Mouse (Mus musculus) yolk sac, embryonic 10.5 days (tissue): ENCODE data around the gene Ufsp1.
A peak's percentile ranks its signal among the peaks of the same experiment; 100 is the strongest.
"Not testable (repeated sequence)": the region's sequence is repeated elsewhere in the genome, so short reads cannot be mapped to it uniquely, and the experiment has no call there.

Experiments
- DNase-seq: peaks from one replicate; pipeline ENCODE4 v3.0.0-alpha.2; 2017; ENCODE audit warnings: low spot score

Ufsp1 gene

GRCm38 (mm10) chr5:137293839-137294743 is at the start of gene Ufsp1:
Gene Ufsp1, plus strand, starts transcription at chr5:137294629.
- DNase-seq, result peak; percentile 95

GRCm38 (mm10) chr5:137263897-137264720 is 30.3 kb upstream of the Ufsp1 start:
- no peak for DNase-seq

DNA sequence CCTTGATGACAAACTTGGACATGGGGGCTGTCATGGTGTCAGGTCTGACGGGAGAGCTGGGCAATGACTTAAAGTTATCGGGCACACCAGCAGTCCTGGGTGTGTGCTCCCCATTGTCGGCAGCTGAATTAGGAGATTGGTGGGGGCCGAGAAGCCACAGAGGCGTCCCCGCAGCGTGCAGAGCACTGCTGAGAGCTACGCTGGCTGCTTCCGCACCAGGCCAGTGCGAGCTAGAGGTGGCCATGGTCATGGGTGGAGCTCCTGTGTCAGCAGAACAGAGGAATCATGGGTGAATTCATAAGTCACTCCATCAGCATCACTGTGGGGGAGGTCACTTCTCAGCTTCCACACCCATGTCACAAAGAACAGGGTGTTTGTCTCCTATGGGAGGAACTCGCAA is 29.6 kb upstream of the Ufsp1 start:
- DNase-seq, result no peak

DNA sequence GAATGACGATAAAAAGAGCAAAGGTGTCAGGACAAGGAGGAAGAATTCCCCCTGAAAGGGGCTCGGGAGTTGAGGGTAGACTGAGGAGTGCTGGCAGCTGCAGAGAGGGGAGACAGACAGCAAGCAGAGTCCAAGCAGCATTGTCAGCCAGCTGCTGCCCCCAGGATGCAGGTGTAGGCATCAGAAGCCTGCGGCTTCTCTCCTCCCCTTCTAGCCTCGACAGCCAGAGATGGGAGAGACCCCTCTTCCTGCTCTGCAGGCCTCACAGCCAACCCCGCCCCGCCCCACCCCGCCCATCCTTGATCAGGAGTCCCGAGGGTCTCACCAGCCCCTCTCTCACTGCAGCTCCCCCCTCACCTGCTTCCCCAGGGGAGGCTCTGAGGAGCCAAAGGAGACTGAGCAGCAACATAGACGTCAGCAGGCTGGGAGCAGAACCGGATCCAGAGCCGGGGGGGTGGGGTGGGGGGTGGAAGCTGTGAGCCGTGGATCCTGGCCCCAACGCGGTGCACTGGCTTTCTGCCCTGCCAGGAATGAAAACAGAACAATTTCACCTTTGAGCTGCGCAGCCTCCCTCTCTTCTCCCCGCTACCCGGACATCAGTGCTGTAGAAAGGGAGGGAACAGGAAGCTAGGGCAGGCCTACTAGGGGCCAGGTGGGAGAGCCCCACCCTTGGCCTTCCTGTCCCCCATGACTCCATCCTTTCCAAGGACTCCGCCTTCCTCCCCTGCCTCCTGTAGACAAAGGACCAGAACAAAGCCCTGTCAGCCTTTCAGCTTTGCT is 26.1 kb upstream of the Ufsp1 start:
- DNase-seq, result no peak

DNA sequence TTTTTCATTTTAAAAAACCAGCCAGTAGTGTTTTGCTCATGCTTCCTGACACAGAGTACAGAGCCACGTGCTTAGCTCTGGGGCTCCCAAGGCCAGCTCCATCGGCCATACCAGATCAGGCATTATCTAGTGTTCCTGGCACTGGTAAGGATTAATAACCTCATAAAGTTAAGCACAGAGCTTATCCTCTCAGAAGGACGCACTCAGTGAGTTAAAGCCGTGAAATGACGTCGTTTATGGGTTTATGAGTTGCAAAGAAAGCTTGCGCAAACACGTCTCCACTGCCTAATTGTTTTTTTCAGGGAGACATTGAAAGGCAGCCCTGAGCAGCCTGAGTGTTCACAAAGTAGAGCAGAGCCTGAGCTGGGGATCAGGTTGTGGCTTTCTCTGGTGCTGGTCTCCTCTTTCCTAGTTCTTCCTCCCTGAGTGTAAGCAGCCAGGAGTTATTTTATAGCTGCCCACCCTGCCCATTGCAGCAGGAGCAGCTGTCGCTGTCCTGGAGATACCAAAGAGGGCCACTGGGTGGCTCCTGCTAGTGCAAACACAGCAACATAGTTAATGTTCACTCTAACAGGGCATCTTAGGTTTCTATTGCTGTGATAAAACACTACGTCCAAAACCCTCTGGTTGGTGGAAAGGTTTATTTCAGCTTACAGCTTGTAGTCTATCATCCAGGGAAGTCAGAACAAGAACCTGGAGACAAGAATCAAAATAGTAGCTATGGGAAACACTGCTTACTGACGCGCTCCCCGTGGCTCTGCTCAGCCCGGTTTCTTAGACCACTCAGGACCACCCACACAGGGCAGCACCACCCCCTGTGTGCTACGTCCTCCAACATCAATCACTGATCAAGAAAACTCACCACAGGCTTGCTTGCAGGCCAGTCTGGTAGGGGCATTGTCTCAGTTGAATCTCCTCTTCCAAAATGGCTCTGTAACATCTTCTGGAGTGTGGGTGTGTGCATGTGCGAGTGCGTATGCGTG is 16.8 kb upstream of the Ufsp1 start:
- no peak for DNase-seq

- DNase-seq, result not testable (repeated sequence)
Observed at GRCm38 (mm10) chr5:137284411-137284810, 10.0 kb upstream of the Ufsp1 start.

DNA sequence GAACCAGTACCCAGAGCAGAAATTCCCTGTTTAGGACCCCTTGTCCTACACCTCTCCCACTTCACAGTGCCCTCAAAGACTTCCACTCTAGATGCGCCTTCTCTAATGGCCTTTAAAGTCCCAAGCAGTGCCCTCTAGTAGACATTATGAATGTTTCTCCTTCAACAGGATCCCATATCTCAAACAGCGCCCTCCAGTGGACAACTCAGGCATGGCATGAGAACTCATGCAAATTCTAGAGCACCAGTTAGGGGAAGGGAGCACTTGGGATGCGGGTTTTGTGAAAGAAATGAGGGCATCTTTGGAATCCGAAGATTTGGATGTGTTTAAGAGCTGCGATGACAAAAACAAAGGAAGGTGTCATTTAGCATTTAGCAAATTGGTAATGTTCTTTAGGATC is 9.4 kb upstream of the Ufsp1 start:
- DNase-seq, result no peak

GRCm38 (mm10) chr5:137285986-137286385 is 8.4 kb upstream of the Ufsp1 start:
- no peak for DNase-seq

DNA sequence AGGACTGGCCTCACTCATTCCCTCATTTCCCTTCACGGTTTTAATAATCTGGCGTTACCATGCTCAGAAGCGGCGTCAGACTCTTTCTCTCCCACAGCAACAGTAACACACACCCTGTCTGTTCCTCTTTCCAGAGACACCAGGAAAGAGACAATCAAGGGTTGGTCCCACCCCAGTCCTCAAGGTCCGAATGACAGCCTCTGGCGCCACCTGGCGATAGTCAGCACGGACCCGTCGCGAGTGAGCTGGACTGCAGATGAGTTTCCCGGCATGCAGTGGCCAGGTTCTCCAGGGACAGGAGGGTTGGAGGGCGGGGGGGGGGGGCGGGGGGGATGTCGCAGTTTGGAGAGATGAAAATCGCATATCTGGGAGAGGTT is 7.8 kb upstream of the Ufsp1 start:
- DNase-seq, result peak; percentile 80

- peak; percentile 43 for DNase-seq
Observed at GRCm38 (mm10) chr5:137287032-137287952, 7.1 kb upstream of the Ufsp1 start, which contains the start of gene Ache. Gene Ache, plus strand, starts transcription at chr5:137287519.

GRCm38 (mm10) chr5:137287953-137288743 is 6.3 kb upstream of the Ufsp1 start:
- DNase-seq, result no peak

DNA sequence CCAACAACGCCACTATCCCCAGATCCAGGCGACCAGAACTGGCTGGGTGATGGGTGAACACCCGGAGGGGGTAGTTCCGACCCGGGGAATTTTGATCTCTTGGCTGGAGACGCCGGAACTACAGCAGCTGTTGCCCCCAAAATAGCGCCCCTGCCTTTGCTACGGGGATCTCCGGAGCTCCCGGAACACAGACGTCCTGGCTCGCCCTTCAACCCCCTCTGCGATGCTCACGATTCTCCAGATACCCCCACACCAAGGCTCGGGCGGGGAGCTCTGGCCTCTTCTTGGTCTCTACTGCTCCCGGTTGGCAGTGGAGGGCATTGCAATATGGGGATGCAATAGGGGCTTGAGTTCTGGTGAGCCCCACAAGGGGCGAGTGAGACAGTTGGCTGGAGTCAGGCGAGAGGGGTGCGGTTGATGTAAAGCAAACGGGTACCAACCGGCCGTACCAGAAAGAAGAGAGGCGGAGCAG is 5.4 kb upstream of the Ufsp1 start:
- DNase-seq, result no peak

GRCm38 (mm10) chr5:137289591-137290365 is 4.7 kb upstream of the Ufsp1 start:
- DNase-seq, result peak; percentile 63

- peak; percentile 46 for DNase-seq
Observed at GRCm38 (mm10) chr5:137290677-137291076, 3.8 kb upstream of the Ufsp1 start.

- no peak for DNase-seq
Observed at GRCm38 (mm10) chr5:137291381-137291926, 3.0 kb upstream of the Ufsp1 start.

GRCm38 (mm10) chr5:137293282-137293681 is 1.1 kb upstream of the Ufsp1 start:
- DNase-seq, result peak; percentile 84

DNA sequence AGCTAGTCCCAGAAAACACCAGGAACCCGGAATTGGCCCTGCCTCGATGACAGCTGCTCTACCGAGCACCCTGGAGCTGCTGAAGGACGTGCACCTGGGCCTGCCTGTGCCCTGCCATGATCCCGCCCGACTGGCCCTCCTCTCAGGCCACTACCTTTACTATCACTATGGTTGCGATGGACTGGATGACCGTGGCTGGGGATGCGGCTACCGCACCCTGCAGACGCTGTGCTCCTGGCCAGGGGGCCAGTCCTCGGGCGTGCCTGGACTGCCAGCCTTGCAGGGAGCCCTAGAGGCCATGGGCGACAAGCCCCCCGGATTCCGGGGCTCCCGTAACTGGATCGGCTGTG is 290 bp downstream of the Ufsp1 start:
- DNase-seq, result no peak

GRCm38 (mm10) chr5:137295296-137295695 is 867 bp downstream of the Ufsp1 start:
- DNase-seq, result no peak
